Mouse (Mus musculus): ENCODE data around the gene Cacng1.

GRCm38 (mm10) chr11:107686290-107686689 lies 30.0 kb downstream of the Cacng1 start:
- TF ChIP-seq CTCF (IDR thresholded peaks at IDR 0.05; ENCODE audit: low read depth, low read length) = no peak
- no peak for TF ChIP-seq GATA2 (IDR thresholded peaks at IDR 0.05; ENCODE audit: borderline replicate concordance, low read depth, low read length)
- no peak for TF ChIP-seq GATA1 (IDR thresholded peaks at IDR 0.05; ENCODE audit: borderline replicate concordance, low read length)

Measured in G1E (cell line).